9 mouse cellular contexts compared by ENCODE assay signal in the genomic region with DNA sequence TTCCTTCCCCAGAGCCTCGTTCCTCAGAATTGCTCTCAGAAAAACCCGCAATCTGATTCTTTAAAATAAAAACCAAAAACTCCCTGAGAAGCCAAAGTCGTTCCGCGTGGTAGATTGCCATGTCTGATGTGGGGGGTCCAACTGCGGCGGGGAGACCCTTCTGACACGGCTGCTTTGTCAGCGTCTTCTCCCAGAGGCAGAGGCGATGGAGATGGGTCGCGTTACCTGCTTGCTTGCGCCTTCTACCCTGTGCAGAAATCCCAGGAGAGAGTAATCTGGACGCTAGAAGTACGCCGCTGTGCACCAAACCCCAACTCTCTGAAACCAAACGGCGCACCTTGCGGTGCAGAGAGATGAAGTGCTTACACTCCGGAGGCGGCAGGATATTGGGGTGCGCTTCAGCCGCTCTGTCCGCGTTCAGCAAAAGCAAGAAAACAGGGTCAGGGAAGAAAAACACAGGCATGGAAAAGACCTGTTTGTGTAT.
A peak's percentile ranks its signal among the peaks of the same experiment; 100 is the strongest.
DNase-seq lines count a peak whose midpoint lies in the region; ATAC-seq and TF ChIP-seq lines count a peak whose summit lies in the region.
"Had no signal": no experiment of that assay in that cellular context is flagged by ENCODE, and none has a peak within 500 bp of the region (broad histone marks: within the 10 kb centered on the region; RNA-seq: fewer than 3 reads in every experiment).

No protein-coding gene starts in this region.

- no peak for TF ChIP-seq CTCF in kidney, adult 2 months (conservative IDR thresholded peaks at IDR 0.05; ENCODE audit: insufficient read depth, insufficient read length, low read depth, low read length)

- H3K4me1 ChIP-seq in heart, embryonic 15.5 days (replicated peaks) = peaks cover 27% of the 10 kb centered on the region
- H3K4me1 ChIP-seq in embryonic facial prominence, embryonic 13.5 days = peaks cover 22% of the 10 kb centered on the region
- peaks cover 3% of the 10 kb centered on the region; the same call in 1 of the 2 replicates for H3K4me1 ChIP-seq in kidney, adult 2 months (ENCODE audit: control insufficient read depth, insufficient read depth, low read length)
- H3K4me1 ChIP-seq in neural tube, embryonic 13.5 days (replicated peaks) = peaks cover 71% of the 10 kb centered on the region

- DNase-seq in heart, postnatal 4 days = no peak
- DNase-seq in kidney, adult 2 months = peak; percentile 35
- DNase-seq in urinary bladder, postnatal 14 days (ENCODE audit: low spot score) = no peak
- DNase-seq in cerebellum, adult 11 months = no peak

- peak overlapping the region; percentile 41 for H3K4me3 ChIP-seq in heart, embryonic 15.5 days
- peak overlapping the region; percentile 33 for H3K4me3 ChIP-seq in embryonic facial prominence, embryonic 13.5 days
- peak overlapping the region; percentile 45; the same call in 1 of the 2 replicates for H3K4me3 ChIP-seq in kidney, adult 2 months (ENCODE audit: insufficient read depth, low read depth, low read length)
- H3K4me3 ChIP-seq in neural tube, embryonic 13.5 days = peak overlapping the region; percentile 26
- H3K4me3 ChIP-seq: megakaryocyte, embryonic 14.5 days had no signal

- no peaks in the 10 kb centered on the region for H3K36me3 ChIP-seq in heart, embryonic 15.5 days
- H3K36me3 ChIP-seq in embryonic facial prominence, embryonic 13.5 days = no peaks in the 10 kb centered on the region
- H3K36me3 ChIP-seq in kidney, adult 2 months (ENCODE audit: control insufficient read depth, insufficient read depth, low read length) = no peaks in the 10 kb centered on the region
- H3K36me3 ChIP-seq in neural tube, embryonic 13.5 days = no peaks in the 10 kb centered on the region

- 8% methylated on average over 25 of the region's 25 CpGs for WGBS in heart, embryonic 15.5 days
- 1% methylated on average over 25 of the region's 25 CpGs for WGBS in embryonic facial prominence, embryonic 13.5 days
- WGBS in kidney, adult 2 months = 14% methylated on average over 25 of the region's 25 CpGs
- WGBS in neural tube, embryonic 13.5 days = 2% methylated on average over 25 of the region's 25 CpGs

- H3K4me2 ChIP-seq in heart, embryonic 15.5 days = peak overlapping the region; percentile 70
- H3K4me2 ChIP-seq in embryonic facial prominence, embryonic 13.5 days = peak overlapping the region; percentile 56
- peak overlapping the region; percentile 59 for H3K4me2 ChIP-seq in neural tube, embryonic 13.5 days

- peaks cover 30% of the 10 kb centered on the region for H3K27me3 ChIP-seq in heart, embryonic 15.5 days
- H3K27me3 ChIP-seq in embryonic facial prominence, embryonic 13.5 days = peaks cover 89% of the 10 kb centered on the region
- peaks cover 10% of the 10 kb centered on the region for H3K27me3 ChIP-seq in kidney, adult 2 months (replicated peaks; ENCODE audit: control insufficient read depth, insufficient read depth, low read length)
- peaks cover 49% of the 10 kb centered on the region for H3K27me3 ChIP-seq in neural tube, embryonic 13.5 days

- peak overlapping the region; percentile 41 for H3K9ac ChIP-seq in heart, embryonic 15.5 days
- peak overlapping the region; percentile 36; the same call in 1 of the 2 replicates for H3K9ac ChIP-seq in embryonic facial prominence, embryonic 13.5 days
- H3K9ac ChIP-seq in neural tube, embryonic 13.5 days = peak overlapping the region; percentile 55

- TF ChIP-seq POLR2A in kidney, adult 2 months (IDR thresholded peaks at IDR 0.05; ENCODE audit: low read depth, low read length) = no peak

- ATAC-seq in heart, embryonic 15.5 days (replicated peaks; ENCODE audit: insufficient number of reproducible peaks, insufficient read depth, low FRiP score, low read depth) = no peak
- no peak for ATAC-seq in embryonic facial prominence, embryonic 13.5 days (ENCODE audit: insufficient number of reproducible peaks, insufficient read depth, low FRiP score, low TSS enrichment, low read depth)
- no peak for ATAC-seq in neural tube, embryonic 13.5 days (ENCODE audit: low read depth)
- no peak for ATAC-seq in erythroblast, adult 5-6 weeks (replicated peaks; ENCODE audit: low FRiP score, poor library complexity, severe bottlenecking)

- no peaks in the 10 kb centered on the region for H3K9me3 ChIP-seq in heart, embryonic 15.5 days (replicated peaks)
- no peaks in the 10 kb centered on the region for H3K9me3 ChIP-seq in embryonic facial prominence, embryonic 13.5 days
- no peaks in the 10 kb centered on the region for H3K9me3 ChIP-seq in neural tube, embryonic 13.5 days

- H3K27ac ChIP-seq in heart, embryonic 15.5 days = no peak overlapping the region; the same call in 1 of the 2 replicates
- no peak overlapping the region for H3K27ac ChIP-seq in embryonic facial prominence, embryonic 13.5 days
- H3K27ac ChIP-seq in kidney, adult 2 months (ENCODE audit: insufficient read depth, low read depth, low read length) = peak overlapping the region; percentile 48; the same call in 1 of the 2 replicates
- peak overlapping the region; percentile 59 for H3K27ac ChIP-seq in neural tube, embryonic 13.5 days (replicated peaks)

Comparison
In these comparisons a context has a peak if more than half of its experiments do, and no peak if none do; other contexts are left out.
1. H3K27ac ChIP-seq: peak in kidney, adult 2 months (single experiment) and neural tube, embryonic 13.5 days (single experiment); none in heart, embryonic 15.5 days (single experiment) and embryonic facial prominence, embryonic 13.5 days (single experiment).
2. Peak in every context shown above with its lines, with median percentiles within 50 percentile points of each other: H3K4me2 ChIP-seq, H3K4me3 ChIP-seq and H3K9ac ChIP-seq.